Mouse (Mus musculus): ENCODE data around the gene Pam.

Pam gene

DNA sequence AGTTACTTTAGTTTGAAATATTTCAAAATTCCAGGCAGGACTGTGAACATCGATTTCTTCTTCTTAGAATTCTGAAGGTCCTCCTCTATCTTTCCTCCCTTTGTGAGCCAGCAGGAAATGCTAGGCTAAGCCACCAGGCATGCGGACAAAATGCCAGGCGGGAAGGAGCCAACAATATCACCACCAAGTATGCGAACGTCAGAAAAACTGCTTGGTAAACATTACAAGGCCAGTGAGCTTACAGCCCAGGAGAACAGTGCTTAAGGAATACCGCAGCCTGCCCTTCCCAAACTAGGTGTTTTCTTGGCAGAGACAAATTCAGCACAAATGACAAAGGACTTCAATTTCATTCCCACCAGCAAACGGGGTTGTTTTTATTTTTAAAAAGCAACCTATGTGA is 15.8 kb downstream of the Pam start:
- DNase-seq, result no peak

DNA sequence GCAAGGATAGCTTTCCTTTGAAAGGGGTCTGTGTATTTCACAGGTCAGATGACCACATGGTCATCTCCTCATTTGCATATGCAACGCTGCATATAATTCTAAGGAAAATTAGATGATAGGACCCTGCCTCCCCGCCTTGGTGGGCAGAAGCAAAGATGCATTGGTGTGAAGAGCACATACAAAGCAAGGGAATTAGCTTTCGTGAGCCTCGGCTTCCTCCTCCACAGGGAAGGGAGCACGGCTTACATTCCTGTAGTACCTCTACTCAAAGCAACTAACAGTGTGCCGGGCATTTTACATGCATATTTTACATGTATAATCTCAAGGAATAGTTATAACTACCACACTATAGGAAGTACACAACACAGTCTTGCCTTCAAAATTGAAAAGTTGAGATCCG is 16.7 kb downstream of the Pam start:
- no peak for DNase-seq

DNA sequence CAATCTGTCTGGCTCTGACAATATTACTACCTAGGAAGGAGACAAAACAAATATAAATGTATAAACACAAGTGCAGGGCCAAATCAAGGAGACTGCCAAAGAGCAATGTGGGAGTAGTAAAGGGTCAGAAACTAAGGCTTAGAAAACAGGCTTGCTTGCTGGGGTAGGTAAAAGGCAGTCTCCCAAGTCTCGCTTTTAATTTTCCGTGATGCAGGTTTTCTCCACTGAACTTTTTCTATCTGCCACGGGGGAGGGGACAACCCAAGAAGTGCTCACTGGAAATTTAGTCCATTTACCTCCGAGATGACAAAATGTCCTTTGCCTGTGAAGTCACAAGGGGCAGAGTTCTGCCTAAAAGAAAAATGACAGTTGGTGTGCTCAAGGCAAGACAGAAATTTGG is 21.6 kb downstream of the Pam start:
- DNase-seq, result no peak

DNA sequence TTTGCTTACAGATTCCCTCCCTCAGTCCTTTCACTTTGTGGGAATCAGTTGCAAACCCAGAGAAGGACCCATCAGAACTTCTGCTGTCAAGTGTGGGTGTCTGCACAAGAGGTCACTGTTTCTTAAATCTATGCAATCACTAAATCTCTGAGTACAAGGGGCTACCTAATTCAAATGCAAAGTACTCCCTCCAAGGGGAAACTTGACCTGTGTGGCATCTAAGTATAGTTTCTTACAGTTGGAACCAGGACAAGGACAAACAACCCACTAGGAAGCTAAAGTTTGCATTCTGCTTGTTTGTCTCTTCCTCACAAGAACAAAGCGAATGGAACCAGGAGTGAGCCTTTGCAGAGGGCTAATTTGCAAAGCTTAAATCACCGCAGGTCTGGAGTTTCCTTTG is 22.3 kb downstream of the Pam start:
- no peak for DNase-seq

DNA sequence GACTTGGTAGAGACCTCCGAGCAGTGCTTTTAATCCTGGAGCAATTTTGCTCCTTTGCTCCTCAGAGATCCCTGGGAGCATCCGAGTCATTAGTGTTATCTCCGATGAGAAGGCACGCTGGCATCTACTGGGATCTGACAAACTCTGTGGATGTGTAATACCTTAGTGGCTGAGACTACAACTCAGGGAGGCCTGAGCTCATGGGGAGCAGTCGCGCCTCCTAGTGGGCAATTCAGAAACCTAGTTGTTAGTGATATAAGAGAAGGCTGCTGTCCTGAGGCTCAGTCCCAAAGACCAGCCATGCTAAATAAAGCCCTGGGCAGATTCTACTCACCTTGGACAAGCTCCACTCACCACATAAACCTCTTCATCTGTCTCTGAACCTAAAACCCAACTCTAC is 23.4 kb downstream of the Pam start:
- no peak for DNase-seq

DNA sequence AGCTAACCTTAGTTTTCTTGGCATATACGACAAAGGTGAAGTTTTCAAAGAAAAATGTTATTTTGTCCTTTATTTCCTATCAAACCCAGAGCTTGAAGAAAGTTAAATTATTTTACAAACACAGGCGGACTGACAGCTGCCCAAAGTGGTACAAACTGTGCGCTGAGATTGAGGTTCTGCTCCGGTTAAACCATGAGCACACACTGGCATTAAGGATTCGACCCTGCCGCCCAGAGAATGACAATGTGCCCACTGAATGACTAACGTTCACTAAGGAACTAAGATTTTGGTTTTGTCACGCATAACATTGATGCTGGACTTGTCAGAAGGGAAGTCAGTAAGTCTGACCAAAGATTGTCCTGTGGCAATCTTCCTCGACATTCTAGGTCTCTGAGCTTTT is 24.0 kb downstream of the Pam start:
- DNase-seq, result no peak

DNA sequence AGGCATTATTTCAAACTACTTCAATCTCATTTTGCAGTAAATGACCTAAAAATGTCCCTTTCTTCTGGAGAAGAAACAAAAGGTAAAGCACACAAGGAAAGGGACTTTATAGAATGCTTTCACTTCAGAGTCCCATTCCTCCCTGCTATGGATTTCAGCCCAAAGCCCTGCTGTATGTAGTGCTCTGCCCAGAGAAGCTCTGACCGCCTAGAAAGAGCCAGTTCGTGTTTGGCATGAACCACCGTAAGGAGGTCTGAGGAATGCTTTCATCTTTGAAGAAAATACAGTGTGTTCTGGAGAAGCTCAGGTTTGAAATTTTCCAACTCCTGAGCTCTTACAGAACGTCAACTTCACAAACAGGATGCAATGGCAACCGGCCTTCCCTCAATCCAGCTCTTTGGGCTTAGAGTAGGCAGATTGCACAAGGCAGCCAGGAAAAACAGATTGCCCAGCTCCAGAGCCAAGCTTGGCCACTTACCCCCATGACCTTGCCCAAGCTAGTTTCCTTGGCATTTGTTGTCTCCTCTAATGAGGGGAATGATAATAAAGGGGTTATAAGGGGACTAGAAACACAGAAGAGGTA is 24.6 kb downstream of the Pam start:
- DNase-seq, result no peak

DNA sequence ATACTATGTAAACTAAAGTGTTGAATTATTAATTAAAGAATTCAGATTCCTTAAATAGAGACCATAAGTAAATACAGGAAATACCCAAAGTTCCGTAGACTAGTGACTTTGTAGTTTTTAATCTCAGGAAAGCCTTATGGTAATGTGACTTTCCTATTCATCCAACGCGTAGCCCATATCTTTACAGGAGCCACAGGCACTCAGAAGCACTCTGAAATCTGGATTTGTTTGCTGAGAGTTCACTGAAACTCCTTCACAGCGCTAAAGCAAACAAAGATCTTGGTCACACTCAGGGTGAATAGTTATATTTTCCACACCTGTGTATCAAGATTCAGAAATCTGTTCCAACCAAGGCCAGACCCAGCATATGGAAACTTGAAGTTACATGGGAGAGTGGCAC is 27.3 kb downstream of the Pam start:
- DNase-seq, result no peak

DNA sequence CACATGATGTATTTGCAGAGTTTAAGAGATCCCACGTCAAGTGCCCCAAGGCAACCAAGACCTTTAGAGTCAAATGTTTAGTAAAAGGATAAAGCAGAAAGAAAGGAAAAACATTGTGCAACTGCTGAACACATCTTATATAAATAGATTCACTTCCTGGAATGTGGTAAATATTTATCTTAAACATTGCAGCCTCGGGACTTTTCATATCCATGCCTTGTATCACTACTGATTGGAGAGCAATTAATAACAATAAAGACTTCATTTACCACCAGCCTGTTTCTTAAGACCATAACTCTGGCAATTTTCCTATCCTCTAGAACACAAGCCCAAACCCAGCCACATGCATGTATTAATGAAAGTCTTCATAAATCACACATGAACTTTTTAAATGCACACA is 33.4 kb downstream of the Pam start:
- no peak for DNase-seq

DNA sequence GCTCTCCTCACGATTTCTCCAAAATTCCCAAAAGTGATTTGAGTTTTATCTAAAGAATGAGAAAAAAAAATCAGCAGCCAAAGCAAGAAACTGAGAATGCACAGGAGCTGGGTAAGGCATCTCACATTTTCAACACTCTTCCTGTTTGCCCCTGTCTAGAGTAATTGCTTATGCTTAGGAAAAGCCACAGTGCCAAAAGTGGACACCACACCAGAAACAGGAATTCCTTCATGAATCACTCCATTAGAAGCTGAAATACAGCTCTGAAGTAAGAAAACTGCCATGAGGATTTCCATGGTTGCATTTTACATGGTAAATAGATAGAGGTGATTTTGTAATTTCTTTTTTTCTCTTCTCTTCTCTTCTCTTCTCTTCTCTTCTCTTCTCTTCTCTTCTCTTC is 36.0 kb downstream of the Pam start:
- DNase-seq, result no peak

DNA sequence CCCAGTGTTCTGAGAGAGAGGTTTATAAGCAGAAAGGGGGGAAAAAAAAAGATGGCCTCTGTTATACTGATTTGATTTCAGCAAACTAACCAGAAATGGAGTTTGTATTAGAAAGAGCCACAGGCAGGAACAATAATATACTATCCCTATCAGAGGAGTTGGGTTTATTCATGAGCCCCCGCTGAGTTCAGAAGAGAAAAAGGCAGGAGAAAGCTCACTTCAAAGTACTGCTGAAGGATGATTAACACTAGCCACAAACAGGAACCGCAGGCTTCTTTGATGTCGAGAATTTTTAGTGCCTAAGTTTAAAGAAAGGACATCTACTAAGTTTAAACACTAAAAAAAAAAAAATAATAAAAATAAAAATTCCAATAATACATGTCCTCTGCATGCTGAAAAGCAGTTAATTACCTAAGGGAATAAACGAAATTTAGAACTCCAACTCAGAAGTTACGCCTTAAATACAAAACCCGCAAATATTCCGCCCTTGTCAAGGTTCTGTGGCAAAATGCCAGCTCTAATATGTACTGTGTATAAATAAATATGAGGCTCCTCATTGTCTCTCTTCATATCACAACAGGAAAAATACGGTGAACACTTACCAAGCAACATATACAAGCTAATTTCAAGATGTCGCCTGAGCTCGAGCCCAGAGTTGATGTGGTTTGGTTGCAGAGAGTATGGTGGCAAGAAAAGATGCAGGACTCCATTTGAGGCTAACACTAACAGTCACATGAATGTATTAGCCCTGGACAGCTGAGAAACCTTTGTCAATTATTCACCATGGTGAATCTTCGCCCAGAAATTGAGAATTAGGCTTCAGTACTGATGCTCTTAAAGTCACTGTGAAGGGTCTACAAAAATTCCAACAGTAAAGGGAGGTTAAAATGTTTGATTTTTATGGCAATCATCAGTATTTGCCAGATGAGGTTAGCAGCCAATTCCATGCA is 38.2 kb downstream of the Pam start:
- DNase-seq, result no peak

DNA sequence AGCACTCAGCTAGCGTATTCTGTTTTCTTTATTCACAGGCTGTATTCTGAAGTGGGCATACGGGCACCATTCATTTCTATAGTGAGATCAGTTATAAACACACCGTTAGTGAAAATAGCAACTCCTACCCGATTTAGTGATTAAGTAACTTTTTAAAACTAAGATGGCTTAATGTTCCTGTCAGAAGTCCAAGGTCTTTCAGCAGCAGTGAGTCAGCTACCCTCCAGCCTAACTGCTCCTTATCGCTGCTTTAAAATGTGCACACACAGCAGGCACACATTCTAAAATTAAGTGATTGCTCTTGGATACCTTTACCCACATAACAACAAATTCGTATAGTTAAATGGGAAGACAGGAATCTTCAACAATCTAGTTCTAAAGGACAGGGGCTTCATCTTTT is 39.2 kb downstream of the Pam start:
- DNase-seq, result no peak

DNA sequence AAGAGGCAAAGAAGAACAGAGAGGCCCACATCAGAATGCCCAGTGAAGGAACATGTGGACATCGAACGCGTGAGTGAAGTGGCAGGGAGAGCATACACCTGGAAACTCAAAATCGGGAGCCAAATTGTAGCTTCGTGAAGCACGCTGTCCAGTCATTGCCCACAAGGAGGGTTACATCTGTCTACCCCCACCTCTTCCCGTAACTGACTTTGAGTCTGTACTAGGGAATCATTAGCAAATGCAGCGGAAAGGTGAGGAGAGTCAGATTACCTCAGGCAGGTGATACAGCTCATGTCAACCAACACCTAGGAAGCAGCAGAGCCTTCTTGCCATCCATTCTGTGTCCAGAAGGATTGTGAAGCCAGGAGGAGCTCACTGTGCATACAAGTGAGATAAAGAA is 39.9 kb downstream of the Pam start:
- no peak for DNase-seq

DNA sequence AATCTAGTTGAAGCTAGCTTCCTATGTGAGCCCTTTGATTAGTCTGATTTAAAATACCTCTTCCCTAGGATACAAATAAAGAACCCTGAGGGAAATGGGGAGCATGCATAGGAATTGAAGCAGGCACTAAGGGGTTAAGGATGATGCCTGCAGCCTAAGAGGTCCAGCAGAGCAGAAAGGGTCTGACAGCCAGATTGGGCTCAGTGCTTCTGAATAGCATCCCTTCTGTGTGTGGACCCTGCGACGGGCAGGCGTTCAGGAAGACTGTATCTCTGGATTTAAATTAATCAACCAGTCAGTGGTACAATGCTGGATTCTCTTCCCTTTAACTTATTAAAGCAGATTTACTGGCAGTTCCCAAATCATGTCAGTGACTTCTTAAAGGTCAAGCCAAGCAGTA is 41.5 kb downstream of the Pam start:
- DNase-seq, result no peak

DNA sequence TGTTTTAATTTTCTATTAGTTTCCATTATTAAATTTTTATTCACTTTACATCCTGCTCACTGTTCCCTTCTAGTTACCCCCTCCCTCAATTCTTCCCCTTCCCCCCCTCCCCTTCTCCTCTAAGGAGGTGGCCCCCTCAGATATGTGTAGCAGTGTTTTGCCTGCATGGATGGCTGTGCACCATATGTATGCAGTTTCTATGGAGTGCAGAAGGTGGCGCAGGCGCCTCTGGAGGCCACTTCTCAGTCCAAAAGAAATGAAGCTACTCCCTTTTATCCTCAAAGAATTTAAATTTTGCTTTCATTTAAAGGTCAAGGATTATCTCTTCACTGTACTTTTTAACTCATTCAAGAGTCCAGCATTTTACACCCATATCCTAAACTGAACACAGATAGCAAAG is 42.0 kb downstream of the Pam start:
- DNase-seq, result no peak

DNA sequence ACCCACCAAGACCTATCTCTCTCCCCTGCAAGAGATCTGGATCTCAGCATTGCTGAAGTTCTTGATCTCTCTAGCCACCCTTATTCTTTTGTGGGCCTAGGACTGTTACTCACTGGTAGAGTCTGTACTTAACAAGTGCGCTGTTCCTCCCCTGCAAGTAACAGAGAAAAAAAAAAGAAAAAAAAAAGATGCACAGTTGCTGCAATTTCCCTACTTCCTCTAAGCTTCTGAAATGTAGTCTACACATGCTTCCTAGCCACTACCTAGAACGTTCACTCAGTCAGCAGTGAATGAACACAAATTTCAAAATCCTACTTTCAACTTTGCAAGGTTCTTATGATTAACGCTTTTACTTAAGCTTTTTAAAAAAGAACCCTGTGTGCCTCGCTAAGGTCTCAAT is 42.7 kb downstream of the Pam start:
- no peak for DNase-seq

DNA sequence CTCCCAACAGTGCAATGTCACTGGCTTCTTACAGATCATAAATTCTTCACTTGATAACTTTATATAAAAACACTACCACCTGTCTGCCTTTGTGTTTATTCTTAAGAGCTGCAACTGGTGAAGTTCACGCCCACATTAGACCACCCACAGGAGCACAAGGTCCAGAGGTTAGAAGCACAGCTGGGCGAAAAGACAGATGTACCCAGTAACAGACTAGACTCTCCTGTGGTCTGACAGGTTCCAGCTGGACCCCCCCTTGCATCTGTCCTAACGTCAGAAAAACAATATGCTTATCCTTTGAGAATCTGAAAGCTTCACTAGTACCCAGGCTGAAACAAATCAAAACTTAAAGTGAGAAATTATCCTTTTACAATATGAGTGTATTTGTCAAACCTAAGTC is 44.4 kb downstream of the Pam start:
- no peak for DNase-seq

DNA sequence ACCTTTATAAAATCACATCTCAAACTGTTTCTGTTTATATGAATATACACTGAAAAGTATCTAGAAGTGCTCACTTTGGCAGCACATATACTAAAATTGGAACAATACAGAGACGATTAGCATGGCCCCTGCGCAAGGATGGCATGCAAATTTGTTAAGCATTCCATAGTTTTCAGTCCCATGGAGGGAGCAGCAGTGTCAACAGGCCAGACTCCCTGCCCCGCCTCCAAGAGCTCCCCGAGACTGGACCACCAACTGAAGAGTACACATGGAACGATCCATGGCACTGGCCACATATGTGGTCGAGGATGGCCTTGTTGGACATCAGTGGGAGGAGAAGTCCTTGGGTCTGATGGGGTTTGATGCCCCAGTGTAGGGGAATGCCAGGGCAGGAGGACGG is 45.7 kb downstream of the Pam start:
- DNase-seq, result no peak

DNA sequence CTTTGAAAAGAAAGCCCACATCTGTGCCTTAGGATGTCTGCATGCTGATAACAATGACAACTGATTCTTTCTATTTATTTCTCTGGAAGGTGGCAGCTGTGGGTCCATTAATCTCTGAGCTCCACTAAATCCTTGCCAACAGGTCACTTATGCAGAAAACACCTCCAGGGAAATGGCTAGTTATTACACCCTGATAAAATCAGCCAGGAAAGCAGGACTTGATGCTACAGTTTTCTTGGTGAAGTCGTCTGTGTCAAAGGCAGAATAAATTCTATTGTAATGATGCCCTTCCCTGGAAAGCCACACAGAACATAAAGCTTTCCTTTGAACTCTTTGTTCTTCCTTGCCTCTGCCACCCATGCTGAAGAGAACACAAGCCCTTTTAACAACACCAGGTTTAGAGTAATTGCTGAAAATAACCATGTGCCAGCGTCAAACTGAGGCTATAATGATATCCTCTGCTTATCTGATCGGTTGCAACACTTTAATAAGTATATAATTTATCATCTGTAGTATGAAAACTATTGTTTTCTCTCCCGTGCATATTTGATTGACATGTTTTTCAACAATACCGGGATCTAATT is 47.1 kb downstream of the Pam start:
- no peak for DNase-seq

DNA sequence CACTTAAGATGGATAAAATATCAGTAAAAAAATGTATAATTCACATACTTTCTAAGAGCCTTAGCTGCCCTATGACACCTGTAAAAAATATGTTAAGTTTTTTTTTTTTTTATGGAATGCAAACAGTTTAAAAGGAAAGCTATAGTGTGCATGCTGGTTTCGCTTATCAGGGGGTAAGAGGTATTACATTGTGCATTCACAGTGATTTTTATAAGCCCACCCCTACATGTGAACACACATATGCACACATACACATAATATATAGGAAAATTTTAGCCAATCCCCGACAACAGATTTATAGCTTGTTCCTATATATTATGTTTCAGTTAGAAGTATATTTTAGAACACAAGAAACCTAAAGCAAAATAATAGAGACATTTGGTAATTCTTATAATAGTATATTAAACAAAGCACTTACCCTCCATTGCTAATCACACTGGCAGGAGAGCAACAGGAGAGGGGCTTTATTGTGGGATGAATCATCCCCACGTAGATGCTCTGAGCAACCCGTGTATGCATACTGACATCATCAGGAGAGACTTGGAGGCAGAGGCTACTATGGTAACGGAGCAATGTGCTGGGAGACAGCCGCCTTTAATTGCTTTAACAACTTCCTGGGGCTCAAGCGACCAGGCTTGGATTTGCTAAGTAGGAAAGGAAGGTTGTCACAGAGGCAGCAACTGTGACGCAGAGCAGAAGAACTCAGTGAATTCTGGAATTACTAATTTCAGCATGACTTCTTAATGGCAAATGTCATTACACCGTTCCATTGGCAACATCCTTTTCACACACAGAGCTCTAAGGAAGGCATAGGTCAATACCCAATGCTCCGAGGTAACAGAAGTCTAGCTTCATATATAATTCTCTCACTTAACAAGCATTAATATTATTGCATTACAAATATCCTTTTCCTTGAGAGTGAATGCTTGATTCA is 47.9 kb downstream of the Pam start:
- DNase-seq, result no peak

DNA sequence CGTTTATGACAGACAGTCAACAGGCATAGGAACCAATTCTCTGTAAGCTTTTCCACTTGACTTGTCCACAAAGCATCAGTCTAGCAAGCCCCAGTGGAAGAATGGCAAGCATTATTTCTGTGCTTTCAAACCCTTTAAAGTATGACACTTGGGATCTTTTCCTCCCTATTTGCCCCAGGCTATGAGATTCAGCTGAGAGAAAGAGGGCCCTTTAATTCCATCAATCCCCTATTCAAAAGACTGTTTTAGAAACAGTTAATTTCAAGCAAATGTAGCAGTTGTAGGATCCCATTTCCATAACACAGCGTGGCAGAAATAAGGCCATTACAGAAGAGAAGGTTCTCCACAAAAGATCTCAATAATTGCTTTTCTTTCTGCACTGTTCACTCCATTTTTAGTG is 53.0 kb downstream of the Pam start:
- DNase-seq, result no peak

DNA sequence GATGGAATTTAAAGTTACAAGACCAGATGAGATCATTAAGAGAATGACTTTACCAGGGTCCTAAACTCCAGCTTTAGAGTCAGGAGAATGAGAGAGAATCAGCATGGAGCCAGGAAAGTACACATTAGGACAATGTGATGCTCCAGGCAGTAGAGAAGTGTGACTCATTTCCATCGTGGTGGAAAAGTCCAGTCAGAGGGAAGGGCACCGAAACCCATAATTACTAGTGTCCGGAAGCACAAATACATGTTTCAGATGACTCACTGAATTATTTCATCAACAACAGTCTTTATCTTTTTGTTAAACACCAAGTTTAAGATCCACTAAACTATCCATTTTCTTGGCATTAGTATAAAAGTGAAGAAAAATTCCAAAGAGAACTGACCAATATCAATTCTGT is 57.2 kb downstream of the Pam start:
- no peak for DNase-seq

DNA sequence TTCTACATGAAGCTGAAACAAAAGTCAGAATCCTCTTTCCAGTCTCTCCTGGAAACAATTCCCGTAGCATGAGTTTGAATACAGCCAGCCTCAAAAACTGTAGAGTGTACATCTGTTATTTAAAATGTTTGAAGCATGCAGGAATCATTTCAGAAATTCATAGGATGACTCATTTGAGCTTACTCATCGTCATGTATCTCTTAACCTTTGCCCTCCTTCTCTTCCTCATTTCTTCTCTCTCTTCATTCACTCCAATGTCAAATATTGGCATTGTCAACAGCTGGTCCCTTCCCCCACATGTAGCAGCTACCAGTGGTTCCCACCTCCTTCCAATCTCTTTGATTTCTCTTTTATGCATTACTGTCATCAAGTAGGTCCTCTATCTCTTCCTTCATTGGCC is 59.7 kb downstream of the Pam start:
- DNase-seq, result no peak

Measured in cerebellum, adult 9-10 months (tissue).